Mouse (Mus musculus) C3H10T1/2 (cell line): ENCODE results near the gene Tmem245. TPM values are rescaled to one million over a fixed set of nuclear protein-coding genes. Genes with fewer than 3 reads are reported as not detected.

Source experiments
- polyA plus RNA-seq, 2 experiments: library from polyadenylated mRNA; unstranded; fragments of >200 nt; fragmentation: generic; extraction: Trizol; gene quantifications; one replicate each; pipeline ENCODE4 v1.2.1; 2012; ENCODE audit warnings: missing spikeins in 2 of 2

Gene Tmem245
- polyA plus RNA-seq = 1 to 10 TPM in 1 of 2 experiments, under 1 TPM in 1; 0.34 to 2.3 TPM

DNA sequence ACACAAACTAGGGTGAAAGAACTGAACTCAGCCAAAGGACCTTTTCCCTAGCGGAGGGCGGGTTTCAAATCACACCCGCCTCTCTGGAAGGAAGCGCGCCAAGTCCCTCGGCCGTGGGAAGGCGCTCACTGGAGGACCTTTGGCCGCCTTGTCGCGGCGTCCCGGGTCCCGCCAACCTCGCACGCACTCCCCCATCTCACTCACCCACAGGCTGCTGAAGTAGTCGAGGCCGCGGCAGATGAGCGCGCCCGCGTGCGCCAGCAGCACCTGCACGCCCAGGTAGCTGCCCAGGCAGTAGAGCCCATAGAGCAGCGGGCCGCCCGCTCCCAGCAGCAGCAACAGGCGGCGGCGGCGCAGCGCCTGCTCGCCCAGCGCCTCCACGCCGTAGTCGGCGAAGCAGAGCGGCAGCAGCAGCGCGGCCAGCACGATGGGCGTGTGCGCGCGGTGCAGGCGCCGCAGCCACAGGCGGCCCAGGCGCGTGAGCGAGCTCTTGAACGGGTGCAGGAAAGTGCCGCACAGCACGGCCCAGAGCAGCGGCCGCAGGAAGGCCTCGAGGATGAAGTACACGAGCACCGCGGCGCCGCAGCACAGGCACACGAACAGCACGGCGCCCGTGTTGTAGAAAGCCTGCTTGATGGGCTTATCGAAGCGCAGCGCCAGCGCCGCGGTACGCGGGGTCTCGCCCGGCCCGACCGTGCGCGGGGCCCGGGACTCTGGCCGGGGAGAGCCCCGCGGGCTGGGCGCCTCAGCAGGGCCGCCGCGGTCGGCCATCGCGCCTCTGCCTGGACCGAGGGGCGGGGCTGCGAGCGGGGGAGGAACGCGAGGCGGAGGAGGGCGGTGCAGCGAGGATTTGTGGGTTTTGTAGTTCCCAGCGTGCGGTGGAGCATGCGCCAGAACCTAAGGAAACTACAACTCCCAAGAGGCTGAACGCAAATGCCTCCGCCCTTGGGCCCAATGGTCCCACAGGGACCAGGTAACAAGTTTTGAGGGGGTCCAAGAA, at the start of gene Tmem245:
TSS of gene Tmem245 (minus strand) at position 797 of the 1,000 bp plus-strand sequence.

DNA sequence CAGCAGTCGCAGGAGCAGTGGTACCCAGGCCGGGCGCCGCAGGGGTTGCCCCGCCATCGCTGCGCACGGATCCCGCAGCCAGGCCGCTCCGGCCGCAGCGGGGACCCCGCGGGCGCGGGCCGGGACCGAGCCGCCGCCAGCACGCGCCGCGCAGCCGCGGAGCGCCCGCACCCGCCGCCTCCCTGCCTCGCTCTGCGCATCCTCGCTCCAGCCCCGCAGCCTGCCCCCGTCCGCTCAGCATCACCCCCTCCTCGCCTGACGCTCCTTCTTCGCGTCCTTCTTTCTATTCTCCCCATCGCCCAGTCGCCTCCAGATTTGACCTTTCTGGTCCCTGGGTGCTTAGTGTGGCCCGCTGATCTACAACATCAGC, 43.0 kb upstream of the Tmem245 start, which contains the start of gene Frrs1l:
TSS of gene Frrs1l (minus strand) at position 177 of the 370 bp plus-strand sequence.

GRCm38 (mm10) chr4:56865003-56865511, 82.2 kb downstream of the Tmem245 start, which contains the start of gene Ctnnal1:
Gene Ctnnal1, minus strand, starts transcription at chr4:56865188.

Other genes starting within 250 kb of the Tmem245 start
- under 1 TPM in 1 of 2 experiments, not detected in 1; 0.14 TPM for gene Gm26657, start 207.4 kb downstream of the Tmem245 start, polyA plus RNA-seq
- not detected for gene Actl7b, start 206.0 kb downstream of the Tmem245 start, polyA plus RNA-seq
- gene Actl7a, start 204.0 kb downstream of the Tmem245 start, polyA plus RNA-seq = under 1 TPM in 1 of 2 experiments, not detected in 1; 0.07 TPM
- gene Elp1, start 145.1 kb downstream of the Tmem245 start, polyA plus RNA-seq = 10 to 100 TPM; 18.3 to 26.7 TPM
- gene Fam206a, start 145.1 kb downstream of the Tmem245 start, polyA plus RNA-seq = 1 to 10 TPM; 5.4 to 8.8 TPM
- 10 to 100 TPM in 1 of 2 experiments, 1 to 10 TPM in 1; 3.2 to 14.3 TPM for gene Ctnnal1, start 82.2 kb downstream of the Tmem245 start, polyA plus RNA-seq
- not detected for gene Frrs1l, start 43.0 kb upstream of the Tmem245 start, polyA plus RNA-seq
- gene Epb41l4b, start 196.0 kb upstream of the Tmem245 start, polyA plus RNA-seq = 10 to 100 TPM in 1 of 2 experiments, 1 to 10 TPM in 1; 3.6 to 19.9 TPM